Mouse (Mus musculus): Measurements from ENCODE around the gene Zc3h7a.

Gene Zc3h7a

GRCm38 (mm10) chr16:11090836-11091570, 85.2 kb downstream of the Zc3h7a start:
- in situ Hi-C loops (cut with MboI; ENCODE audit: low pct_unique_long_range_greater_than_20kb in 1 of 2, low sequenced_read_pairs in 2 of 2, unreplicated experiment in 1 of 2) = no loop called here

- in situ Hi-C loops (cut with MboI; ENCODE audit: low pct_unique_long_range_greater_than_20kb in 1 of 2, low sequenced_read_pairs in 2 of 2, unreplicated experiment in 1 of 2) = no loop called here
These were observed 89.2 kb downstream of the Zc3h7a start for GRCm38 (mm10) chr16:11086856-11087588.

Data from mouse embryonic stem cell (cell line).